Mouse (Mus musculus) testis, adult 2 months (tissue): ENCODE measurements around the gene Tdrd3.

Experiments
- CTCF ChIP-seq: fragments of 200-500 bp; IDR thresholded peaks from 2 replicates; pipeline ENCODE4 v1.5.1; 2012; ENCODE audit warnings: low read depth, mild to moderate bottlenecking, inconsistent platforms, low read length, moderate library complexity; ENCODE audit not compliant: control insufficient read depth, insufficient read depth, insufficient replicate concordance
- POLR2A ChIP-seq: fragments of 200-500 bp; IDR thresholded peaks from 2 replicates; pipeline ENCODE4 v1.6.1; 2012; ENCODE audit warnings: low read depth, mild to moderate bottlenecking, inconsistent platforms, low read length, moderate library complexity; ENCODE audit not compliant: control insufficient read depth

- no peak for TF ChIP-seq POLR2A
- TF ChIP-seq CTCF: no peak
These were observed 69.4 kb downstream of the Tdrd3 start for GRCm38 (mm10) chr14:87485888-87486287.
